Mouse (Mus musculus): ENCODE measurements around the gene Son.

- no peak for TF ChIP-seq CTCF (IDR thresholded peaks at IDR 0.05; ENCODE audit: low read depth)
- no peak for TF ChIP-seq EP300 (IDR thresholded peaks at IDR 0.05; ENCODE audit: low read depth)
Measured at GRCm38 (mm10) chr16:91620991-91621390, 26.3 kb upstream of the Son start.

Measured in liver, postnatal 0 days (tissue).